14 mouse cellular contexts compared by ENCODE assay signal in the genomic region with DNA sequence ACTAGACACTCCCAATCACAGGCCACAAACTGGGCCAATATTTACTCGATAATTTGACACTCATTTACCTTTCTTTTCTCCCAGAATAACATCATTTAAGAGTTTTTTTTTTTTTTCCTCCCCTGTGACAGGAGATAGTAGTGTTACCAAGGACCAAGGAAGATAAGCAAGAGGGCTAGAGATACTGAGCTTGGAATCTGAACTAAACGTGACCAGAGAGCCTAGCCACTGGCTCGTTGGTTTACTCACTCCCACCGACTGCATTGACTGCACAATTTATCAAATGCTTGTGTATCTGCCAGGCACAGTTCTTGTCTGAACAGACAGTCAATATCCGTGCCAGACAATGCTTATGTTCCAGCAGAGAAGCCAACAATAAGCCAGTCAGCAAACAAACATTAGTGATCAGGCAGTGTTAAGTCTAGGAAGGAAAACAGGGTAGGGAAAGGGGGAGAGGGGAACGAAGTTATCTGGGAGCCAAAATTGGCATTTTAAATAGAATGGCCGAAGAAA.
DNase-seq lines count a peak whose midpoint lies in the region; ATAC-seq and TF ChIP-seq lines count a peak whose summit lies in the region.
"Had no signal": no experiment of that assay in that cellular context is flagged by ENCODE, and none has a peak within 500 bp of the region (broad histone marks: within the 10 kb centered on the region; RNA-seq: fewer than 3 reads in every experiment).

No protein-coding gene starts in this region.

- WGBS in heart, embryonic 15.5 days, result 19% methylated on average over 7 of the region's 7 CpGs
- WGBS in lung, embryonic 14.5 days, result 20% methylated on average over 7 of the region's 7 CpGs

- no peak for TF ChIP-seq CTCF in lung, embryonic 14.5 days (IDR thresholded peaks at IDR 0.05; ENCODE audit: low read depth)
- no peak for TF ChIP-seq CTCF in brain, embryonic 14.5 days (IDR thresholded peaks at IDR 0.05; ENCODE audit: borderline replicate concordance, extremely low read depth, insufficient read depth, insufficient read length)
- TF ChIP-seq CTCF in layer of hippocampus, adult 2 months (conservative IDR thresholded peaks at IDR 0.05), result no peak

- H3K36me3 ChIP-seq in heart, embryonic 15.5 days, result no peaks in the 10 kb centered on the region
- H3K36me3 ChIP-seq in lung, embryonic 14.5 days (ENCODE audit: insufficient read depth), result no peaks in the 10 kb centered on the region
- H3K36me3 ChIP-seq: liver, embryonic 12.5 days had no signal

- H3K4me3 ChIP-seq in heart, embryonic 15.5 days, result no peak overlapping the region
- no peak overlapping the region for H3K4me3 ChIP-seq in lung, embryonic 14.5 days (ENCODE audit: low read depth, low read length)
- no peak overlapping the region for H3K4me3 ChIP-seq in layer of hippocampus, adult 2 months
- H3K4me3 ChIP-seq: liver, embryonic 12.5 days had no signal

- TF ChIP-seq POLR2A in brain, embryonic 14.5 days (IDR thresholded peaks at IDR 0.05; ENCODE audit: borderline replicate concordance, extremely low read depth, insufficient read depth, insufficient read length, poor library complexity, severe bottlenecking), result no peak

- H3K27ac ChIP-seq in heart, embryonic 15.5 days, result peak overlapping the region; percentile 8; the same call in 1 of the 2 replicates
- H3K27ac ChIP-seq in lung, embryonic 14.5 days (ENCODE audit: low read depth), result peak overlapping the region; percentile 89; the same call in 1 of the 2 replicates
- no peak overlapping the region for H3K27ac ChIP-seq in layer of hippocampus, adult 2 months
- H3K27ac ChIP-seq: kidney, postnatal 0 days; liver, embryonic 12.5 days had no signal

- no peak for DNase-seq in heart, adult 11 months
- DNase-seq in lung, embryonic 14.5 days, result no peak
- DNase-seq in lung, postnatal 4 days, result no peak
- peak; percentile 57 for DNase-seq in brain, embryonic 14.5 days (ENCODE audit: low read depth)
- peak; percentile 14 for DNase-seq in lung, postnatal 14 days
- DNase-seq in layer of hippocampus, adult 2 months (ENCODE audit: low spot score in 2 of 2), result no peak
- DNase-seq: cerebellum, adult 9-10 months; heart, postnatal 36 days; left cerebral cortex, postnatal 4 days; thymus, postnatal 14 days had no signal

- H3K4me2 ChIP-seq in heart, embryonic 15.5 days, result no peak overlapping the region
- H3K4me2 ChIP-seq in lung, embryonic 14.5 days, result no peak overlapping the region
- H3K4me2 ChIP-seq: liver, embryonic 12.5 days had no signal

- H3K9me3 ChIP-seq in heart, embryonic 15.5 days (replicated peaks), result no peaks in the 10 kb centered on the region
- no peaks in the 10 kb centered on the region for H3K9me3 ChIP-seq in lung, embryonic 14.5 days (ENCODE audit: low read depth, low read length)
- H3K9me3 ChIP-seq: liver, embryonic 12.5 days had no signal

- ATAC-seq in heart, embryonic 15.5 days (replicated peaks; ENCODE audit: insufficient number of reproducible peaks, insufficient read depth, low FRiP score, low read depth), result no peak
- ATAC-seq in lung, embryonic 14.5 days (ENCODE audit: insufficient read depth), result no peak
- ATAC-seq: intestine, postnatal 0 days; liver, embryonic 12.5 days had no signal

- H3K27me3 ChIP-seq in heart, embryonic 15.5 days, result no peaks in the 10 kb centered on the region
- H3K27me3 ChIP-seq in lung, embryonic 14.5 days (ENCODE audit: insufficient read depth, low read length), result no peaks in the 10 kb centered on the region
- H3K27me3 ChIP-seq: liver, embryonic 12.5 days had no signal

- H3K9ac ChIP-seq in heart, embryonic 15.5 days, result no peak overlapping the region
- no peak overlapping the region for H3K9ac ChIP-seq in lung, embryonic 14.5 days
- H3K9ac ChIP-seq: liver, embryonic 12.5 days had no signal

- H3K4me1 ChIP-seq in heart, embryonic 15.5 days (replicated peaks), result peaks cover 17% of the 10 kb centered on the region
- peaks cover 11% of the 10 kb centered on the region for H3K4me1 ChIP-seq in lung, embryonic 14.5 days (ENCODE audit: insufficient read depth)

Comparison
In these comparisons a context has a peak if more than half of its experiments do, and no peak if none do; other contexts are left out.
1. DNase-seq: peak in brain, embryonic 14.5 days (single experiment) and lung, postnatal 14 days (single experiment); none in heart, adult 11 months (single experiment), lung, embryonic 14.5 days (single experiment), lung, postnatal 4 days (0 of 2) and layer of hippocampus, adult 2 months (0 of 2).